Mouse (Mus musculus): ENCODE measurements around the gene Olfr725. TPM values are rescaled to one million over a fixed set of nuclear protein-coding genes. Genes with fewer than 3 reads are reported as not detected.

Gene Olfr725
- polyA plus RNA-seq (2015; fragmentation: Nextera tagmentation; extraction: Ambion mirVana) = not detected in 2 replicates

GRCm38 (mm10) chr14:50040275-50040674 lies at the start of gene Olfr725:
Olfr725 (minus strand) TSS chr14:50040375.
- Histone ChIP-seq H3K4me3 (replicated peaks) (no peak within 1 kb of the TSS), H3K27ac (no peak within 1 kb of the TSS), H3K27me3 (no peaks in the 10 kb centered on the region), H3K4me2 (no peak within 1 kb of the TSS), H3K9ac (no peak within 1 kb of the TSS), H3K4me1 (replicated peaks) (no peaks in the 10 kb centered on the region), H3K36me3 (no peaks in the 10 kb centered on the region), H3K9me3 (replicated peaks) (no peaks in the 10 kb centered on the region)
- no peak for DNase-seq
- no peak for ATAC-seq (ENCODE audit: low read depth)

GRCm38 (mm10) chr14:50062733-50063104 lies 22.5 kb upstream of the Olfr725 start:
- ATAC-seq (ENCODE audit: low read depth) = peak; percentile 56
- H3K4me3 ChIP-seq (replicated peaks) = peak overlapping the region; percentile 70
- H3K36me3 ChIP-seq = no peaks in the 10 kb centered on the region
- peaks cover 5% of the 10 kb centered on the region; the same call in 1 of the 2 replicates for H3K4me1 ChIP-seq (replicated peaks)
- no peaks in the 10 kb centered on the region for H3K27me3 ChIP-seq
- H3K9ac ChIP-seq = peak overlapping the region; percentile 68; the same call in 1 of the 2 replicates
- H3K27ac ChIP-seq = no peak overlapping the region
- DNase-seq = no peak
- WGBS (ENCODE audit: insufficient replicate concordance) = 0% methylated on average over 4 of the region's 4 CpGs
- peak overlapping the region; percentile 90 for H3K4me2 ChIP-seq
- H3K9me3 ChIP-seq (replicated peaks) = no peaks in the 10 kb centered on the region

GRCm38 (mm10) chr14:50061955-50062732 lies 22.0 kb upstream of the Olfr725 start:
- ATAC-seq (ENCODE audit: low read depth) (peak; percentile 94), DNase-seq (peak; percentile 32)
- no peaks in the 10 kb centered on the region for H3K9me3 ChIP-seq (replicated peaks)
- H3K4me3 ChIP-seq (replicated peaks) = peak overlapping the region; percentile 70
- H3K9ac ChIP-seq = peak overlapping the region; percentile 68
- peak overlapping the region; percentile 67 for H3K27ac ChIP-seq
- no peaks in the 10 kb centered on the region for H3K27me3 ChIP-seq
- 1% methylated on average over 51 of the region's 52 CpGs for WGBS (ENCODE audit: insufficient replicate concordance)
- no peaks in the 10 kb centered on the region for H3K36me3 ChIP-seq
- peaks cover 5% of the 10 kb centered on the region; the same call in 1 of the 2 replicates for H3K4me1 ChIP-seq (replicated peaks)
- H3K4me2 ChIP-seq = peak overlapping the region; percentile 90

- Histone ChIP-seq H3K27ac (no peak overlapping the region), H3K27me3 (no peaks in the 10 kb centered on the region), H3K9ac (peak overlapping the region; percentile 68), H3K4me3 (replicated peaks) (peak overlapping the region; percentile 70), H3K4me1 (replicated peaks) (peaks cover 5% of the 10 kb centered on the region; the same call in 1 of the 2 replicates), H3K9me3 (replicated peaks) (no peaks in the 10 kb centered on the region), H3K4me2 (peak overlapping the region; percentile 90), H3K36me3 (no peaks in the 10 kb centered on the region)
- ATAC-seq (ENCODE audit: low read depth) (peak; percentile 4; the same call in 1 of the 2 replicates), DNase-seq (no peak)
- WGBS (ENCODE audit: insufficient replicate concordance) = 0% methylated on average over 13 of the region's 13 CpGs
Measured at GRCm38 (mm10) chr14:50061590-50061954, 21.4 kb upstream of the Olfr725 start.

GRCm38 (mm10) chr14:50061179-50061578 lies 21.0 kb upstream of the Olfr725 start:
- no peaks in the 10 kb centered on the region for H3K27me3 ChIP-seq
- peak overlapping the region; percentile 68 for H3K9ac ChIP-seq
- H3K27ac ChIP-seq = no peak overlapping the region
- ATAC-seq (ENCODE audit: low read depth) (no peak), DNase-seq (no peak)
- peak overlapping the region; percentile 70 for H3K4me3 ChIP-seq (replicated peaks)
- no peaks in the 10 kb centered on the region for H3K9me3 ChIP-seq (replicated peaks)
- peaks cover 5% of the 10 kb centered on the region; the same call in 1 of the 2 replicates for H3K4me1 ChIP-seq (replicated peaks)
- peak overlapping the region; percentile 90 for H3K4me2 ChIP-seq
- no peaks in the 10 kb centered on the region for H3K36me3 ChIP-seq
- WGBS (ENCODE audit: insufficient replicate concordance) = 13% methylated on average over 11 of the region's 11 CpGs

- ATAC-seq (ENCODE audit: low read depth) = no peak
- Histone ChIP-seq H3K4me2 (no peak overlapping the region), H3K4me1 (replicated peaks) (no peaks in the 10 kb centered on the region), H3K27me3 (no peaks in the 10 kb centered on the region), H3K9ac (no peak overlapping the region), H3K27ac (no peak overlapping the region), H3K36me3 (no peaks in the 10 kb centered on the region), H3K4me3 (replicated peaks) (no peak overlapping the region), H3K9me3 (replicated peaks) (no peaks in the 10 kb centered on the region)
- DNase-seq = no peak
- WGBS (ENCODE audit: insufficient replicate concordance) = 78% methylated on average over 2 of the region's 2 CpGs
Measured at GRCm38 (mm10) chr14:50032041-50032440, 8.1 kb downstream of the Olfr725 start.

GRCm38 (mm10) chr14:50031356-50031755 lies 8.8 kb downstream of the Olfr725 start:
- no peaks in the 10 kb centered on the region for H3K27me3 ChIP-seq
- no peaks in the 10 kb centered on the region for H3K9me3 ChIP-seq (replicated peaks)
- ATAC-seq (ENCODE audit: low read depth) (no peak), DNase-seq (no peak)
- H3K27ac ChIP-seq = no peak overlapping the region
- H3K36me3 ChIP-seq = no peaks in the 10 kb centered on the region
- H3K4me3 ChIP-seq (replicated peaks) = no peak overlapping the region
- WGBS (ENCODE audit: insufficient replicate concordance) = 64% methylated on average over 4 of the region's 4 CpGs
- no peak overlapping the region for H3K4me2 ChIP-seq
- no peak overlapping the region for H3K9ac ChIP-seq
- H3K4me1 ChIP-seq (replicated peaks) = no peaks in the 10 kb centered on the region

- DNase-seq (no peak), ATAC-seq (ENCODE audit: low read depth) (no peak)
- H3K9me3 ChIP-seq (replicated peaks) = no peaks in the 10 kb centered on the region
- no peak overlapping the region for H3K4me2 ChIP-seq
- no peak overlapping the region for H3K27ac ChIP-seq
- H3K9ac ChIP-seq = no peak overlapping the region
- no peaks in the 10 kb centered on the region for H3K27me3 ChIP-seq
- H3K4me3 ChIP-seq (replicated peaks) = no peak overlapping the region
- H3K4me1 ChIP-seq (replicated peaks) = no peaks in the 10 kb centered on the region
- H3K36me3 ChIP-seq = no peaks in the 10 kb centered on the region
- 70% methylated on average over 2 of the region's 2 CpGs for WGBS (ENCODE audit: insufficient replicate concordance)
Measured at GRCm38 (mm10) chr14:50026371-50026770, 13.8 kb downstream of the Olfr725 start.

Other genes with a start within 250 kb of the Olfr725 start
- not detected in 2 replicates for gene Olfr722, start 138.4 kb downstream of the Olfr725 start, polyA plus RNA-seq (2015; fragmentation: Nextera tagmentation; extraction: Ambion mirVana)
- gene Olfr723, start 108.6 kb downstream of the Olfr725 start, polyA plus RNA-seq (2015; fragmentation: Nextera tagmentation; extraction: Ambion mirVana) = not detected in 2 replicates
- not detected in 2 replicates for gene Olfr724, start 77.1 kb downstream of the Olfr725 start, polyA plus RNA-seq (2015; fragmentation: Nextera tagmentation; extraction: Ambion mirVana)
- not detected in 2 replicates for gene Olfr726, start 50.6 kb upstream of the Olfr725 start, polyA plus RNA-seq (2015; fragmentation: Nextera tagmentation; extraction: Ambion mirVana)
- gene Olfr727, start 82.8 kb upstream of the Olfr725 start, polyA plus RNA-seq (2015; fragmentation: Nextera tagmentation; extraction: Ambion mirVana) = not detected in 2 replicates
- gene Olfr728, start 102.3 kb upstream of the Olfr725 start, polyA plus RNA-seq (2015; fragmentation: Nextera tagmentation; extraction: Ambion mirVana) = not detected in 2 replicates
- gene Olfr729, start 112.5 kb upstream of the Olfr725 start, polyA plus RNA-seq (2015; fragmentation: Nextera tagmentation; extraction: Ambion mirVana) = not detected in 2 replicates
- gene Olfr730, start 147.8 kb upstream of the Olfr725 start, polyA plus RNA-seq (2015; fragmentation: Nextera tagmentation; extraction: Ambion mirVana) = not detected in 2 replicates
- gene Olfr731, start 201.5 kb upstream of the Olfr725 start, polyA plus RNA-seq (2015; fragmentation: Nextera tagmentation; extraction: Ambion mirVana) = not detected in 2 replicates
- gene Olfr732, start 243.8 kb upstream of the Olfr725 start, polyA plus RNA-seq (2015; fragmentation: Nextera tagmentation; extraction: Ambion mirVana) = not detected in 2 replicates

All from liver, embryonic 13.5 days (tissue).